Mouse (Mus musculus) layer of hippocampus, adult 2 months (tissue): Measurements from ENCODE around the gene Col23a1. TPM values are rescaled to one million over a fixed set of nuclear protein-coding genes. Genes with fewer than 3 reads are reported as not detected.
"Not testable (repeated sequence)": the region's sequence is repeated elsewhere in the genome, so short reads cannot be mapped to it uniquely, and the experiment has no call there.

ENCODE experiments used
- DNase-seq, 2 experiments: peaks; one replicate each; pipeline ENCODE4 v3.0.0; 2022; ENCODE audit warnings: low spot score in 2 of 2
- H3K27ac ChIP-seq: fragments of 200-600 bp; 2 replicates; pipeline ENCODE4 v1.8.1; 2022
- H3K4me3 ChIP-seq: fragments of 200-600 bp; 2 replicates; pipeline ENCODE4 v1.8.1; 2022; ENCODE audit warnings: mild to moderate bottlenecking
- CTCF ChIP-seq: fragments of 200-600 bp; conservative IDR thresholded peaks from 2 replicates; pipeline ENCODE4 v1.8.1; 2022; ENCODE audit warnings: antibody characterized with exemption, mild to moderate bottlenecking, moderate library complexity
- total RNA-seq, 2 experiments: library from RNA; stranded (reverse); gene quantifications; 2 replicates each; pipeline ENCODE4 v1.2.3; 2021

Gene Col23a1
- total RNA-seq, 2 experiments from 2014 or later: 5.3 to 6.7 TPM

GRCm38 (mm10) chr11:51591915-51592314, 302.2 kb downstream of the Col23a1 start:
- H3K4me3 ChIP-seq: no peak overlapping the region
- H3K27ac ChIP-seq: no peak overlapping the region
- no peak for DNase-seq
- no peak for TF ChIP-seq CTCF

GRCm38 (mm10) chr11:51593368-51593767, 303.6 kb downstream of the Col23a1 start:
- H3K4me3 ChIP-seq: no peak overlapping the region
- TF ChIP-seq CTCF: no peak
- H3K27ac ChIP-seq: no peak overlapping the region
- DNase-seq: no peak

- TF ChIP-seq CTCF: no peak
- no peak overlapping the region for H3K27ac ChIP-seq
- DNase-seq: no peak
- no peak overlapping the region for H3K4me3 ChIP-seq
Measured at GRCm38 (mm10) chr11:51593849-51594248, 304.1 kb downstream of the Col23a1 start.

- TF ChIP-seq CTCF: no peak
- DNase-seq: no peak
- Histone ChIP-seq H3K27ac (no peak overlapping the region), H3K4me3 (no peak overlapping the region)
Measured at GRCm38 (mm10) chr11:51594715-51595350, 305.1 kb downstream of the Col23a1 start.

GRCm38 (mm10) chr11:51595459-51596083, 305.9 kb downstream of the Col23a1 start:
- no peak for TF ChIP-seq CTCF
- H3K27ac ChIP-seq: no peak overlapping the region
- DNase-seq: no peak
- H3K4me3 ChIP-seq: no peak overlapping the region

GRCm38 (mm10) chr11:51597553-51597952, 307.8 kb downstream of the Col23a1 start:
- Histone ChIP-seq H3K4me3 (no peak overlapping the region), H3K27ac (no peak overlapping the region)
- no peak for TF ChIP-seq CTCF
- DNase-seq: no peak

GRCm38 (mm10) chr11:51602253-51602652, 312.5 kb downstream of the Col23a1 start:
- no peak overlapping the region for H3K4me3 ChIP-seq
- TF ChIP-seq CTCF: no peak
- no peak for DNase-seq
- 0 out of 2 replicates have a peak overlapping the region, but pooled peaks have one; percentile 3 for H3K27ac ChIP-seq

GRCm38 (mm10) chr11:51605602-51606446, 316.1 kb downstream of the Col23a1 start:
- Histone ChIP-seq H3K4me3 (peak overlapping the region; percentile 71), H3K27ac (peak overlapping the region; percentile 95)
- no peak for TF ChIP-seq CTCF
- peak; percentile 76 to 77 for DNase-seq

- Histone ChIP-seq H3K27ac (peak within 1 kb of the TSS; percentile 95), H3K4me3 (peak within 1 kb of the TSS; percentile 71)
- DNase-seq: peak; percentile 97
- TF ChIP-seq CTCF: no peak
Measured at GRCm38 (mm10) chr11:51606447-51607095, 316.9 kb downstream of the Col23a1 start, which contains the start of gene Hnrnpab. Gene Hnrnpab (minus strand): TSS chr11:51606847.

- no peak for TF ChIP-seq CTCF
- Histone ChIP-seq H3K4me3 (peak overlapping the region; percentile 71), H3K27ac (peak overlapping the region; percentile 95)
- DNase-seq: no peak
Measured at GRCm38 (mm10) chr11:51607096-51607738, 317.5 kb downstream of the Col23a1 start.

GRCm38 (mm10) chr11:51609266-51609909, 319.7 kb downstream of the Col23a1 start:
- no peak for TF ChIP-seq CTCF
- no peak for DNase-seq
- Histone ChIP-seq H3K27ac (no peak overlapping the region), H3K4me3 (no peak overlapping the region)

- not testable (repeated sequence) for H3K4me3 ChIP-seq, DNase-seq, H3K27ac ChIP-seq
Measured at GRCm38 (mm10) chr11:51609940-51610339, 320.2 kb downstream of the Col23a1 start.
